Mouse (Mus musculus) small intestine, adult 2 months (tissue): ENCODE results near the gene Tmem110.

Source experiments
- CTCF ChIP-seq: fragments of 200-500 bp; IDR thresholded peaks from 2 replicates; pipeline ENCODE4 v1.5.1; 2012; ENCODE audit warnings: low read depth, mild to moderate bottlenecking, control low read depth, inconsistent platforms, low read length, moderate library complexity, mixed read lengths; ENCODE audit not compliant: insufficient replicate concordance, insufficient read length; ENCODE audit errors: extremely low read depth
- POLR2A ChIP-seq: fragments of 200-500 bp; IDR thresholded peaks from 2 replicates; pipeline ENCODE4 v1.6.1; 2012; ENCODE audit warnings: low read depth, mild to moderate bottlenecking, control low read depth, inconsistent platforms, low read length, moderate library complexity

DNA sequence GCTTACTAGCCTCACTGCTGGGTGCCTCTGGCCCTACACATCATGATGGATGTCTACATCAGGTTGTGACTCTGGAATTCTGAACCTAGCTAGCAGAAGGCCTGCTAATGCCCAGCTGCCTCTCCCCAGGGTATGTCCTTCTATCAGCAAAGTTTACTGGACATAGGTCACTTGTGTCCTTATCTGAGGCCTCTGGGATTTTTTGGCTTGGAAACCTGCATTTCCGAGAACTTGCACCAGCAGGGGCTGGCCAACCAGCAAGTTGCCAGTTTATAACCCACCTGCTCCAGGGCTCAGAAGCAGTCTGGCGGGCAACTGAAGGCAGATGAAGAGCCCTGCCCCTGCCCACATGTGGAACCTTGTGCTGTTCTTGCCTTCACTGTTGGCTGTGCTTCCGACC lies 60.8 kb downstream of the Tmem110 start, which contains the start of gene Itih4:
- TF ChIP-seq POLR2A (no peak), CTCF (no peak)
